Mouse (Mus musculus) heart, adult 2 months (tissue): ENCODE data around the gene Rcl1.

ENCODE experiments used
- EP300 ChIP-seq: fragments of 200-500 bp; IDR thresholded peaks from 2 replicates; pipeline ENCODE4 v1.6.1; 2011; ENCODE audit warnings: low read depth, low read length, control low read depth; ENCODE audit not compliant: insufficient read depth
- POLR2A ChIP-seq: fragments of 200-500 bp; IDR thresholded peaks from 2 replicates; pipeline ENCODE4 v1.6.1; 2011; ENCODE audit warnings: mild to moderate bottlenecking, low read depth, low read length, control low read depth; ENCODE audit not compliant: insufficient read depth

GRCm38 (mm10) chr19:29074802-29075201 is 26.4 kb upstream of the Rcl1 start:
- TF ChIP-seq POLR2A, result no peak
- TF ChIP-seq EP300, result no peak
